Mouse (Mus musculus) ES-E14 (cell line): ENCODE results near the gene Map4k2. TPM values are rescaled to one million over a fixed set of nuclear protein-coding genes. Genes with fewer than 3 reads are reported as not detected.

Source experiments
- DNase-seq: peaks from one replicate; pipeline ENCODE4 v3.0.0-alpha.2; 2013; ENCODE audit warnings: low read depth, low spot score
- H3K27ac ChIP-seq: 2 replicates; pipeline ENCODE4 v1.5.1; 2012; ENCODE audit warnings: low read depth, mild to moderate bottlenecking, low read length, moderate library complexity, mixed read lengths; ENCODE audit not compliant: poor library complexity, insufficient read depth, severe bottlenecking
- H3K36me3 ChIP-seq: 2 replicates; pipeline ENCODE4 v1.6.1; 2012; ENCODE audit warnings: mild to moderate bottlenecking, low read length, moderate library complexity, mixed read lengths; ENCODE audit not compliant: control insufficient read depth, poor library complexity, insufficient read depth, severe bottlenecking
- H3K4me1 ChIP-seq, 2 experiments: fragments of 150-350 bp in 1 of 2; sonication (generic) in 1 of 2; 2 replicates each; pipeline ENCODE4 v1.6.1; 2012; ENCODE audit warnings: low read length in 2 of 2, mild to moderate bottlenecking in 1 of 2, mixed read lengths in 1 of 2; ENCODE audit not compliant: control insufficient read depth in 2 of 2, insufficient read depth in 2 of 2, poor library complexity in 1 of 2
- H3K4me3 ChIP-seq, 2 experiments: fragments of 150-350 bp in 1 of 2; sonication (generic) in 1 of 2; 2 replicates each; pipeline ENCODE4 v1.5.1; 2012; ENCODE audit warnings: low read length in 2 of 2, low read depth in 1 of 2, mild to moderate bottlenecking in 1 of 2, mixed read lengths in 1 of 2; ENCODE audit not compliant: insufficient read depth in 1 of 2, poor library complexity in 1 of 2, severe bottlenecking in 1 of 2
- H3K9ac ChIP-seq: 2 replicates; pipeline ENCODE4 v1.6.1; 2012; ENCODE audit warnings: low read depth, mild to moderate bottlenecking, low read length, mixed read lengths; ENCODE audit not compliant: poor library complexity, insufficient read depth, severe bottlenecking
- H3K9me3 ChIP-seq: fragments of 150-350 bp; sonication (generic); 2 replicates; pipeline ENCODE4 v1.6.1; 2012; ENCODE audit warnings: low read depth, mild to moderate bottlenecking, low read length; ENCODE audit not compliant: control insufficient read depth, insufficient read depth
- CHD2 ChIP-seq: IDR thresholded peaks from 2 replicates; pipeline ENCODE4 v1.6.1; 2014; ENCODE audit warnings: mild to moderate bottlenecking, low read depth, low read length, inconsistent platforms
- HCFC1 ChIP-seq: IDR thresholded peaks from 2 replicates; pipeline ENCODE4 v1.6.1; 2012; ENCODE audit warnings: low read length, inconsistent platforms, borderline replicate concordance; ENCODE audit not compliant: insufficient read depth
- MAFK ChIP-seq: IDR thresholded peaks from 2 replicates; pipeline ENCODE4 v1.6.1; 2014; ENCODE audit warnings: mild to moderate bottlenecking, low read depth, low read length, inconsistent platforms; ENCODE audit not compliant: insufficient read depth
- ZC3H11A ChIP-seq: IDR thresholded peaks from 2 replicates; pipeline ENCODE4 v1.6.1; 2012; ENCODE audit warnings: low read depth, mild to moderate bottlenecking, inconsistent platforms, low read length, borderline replicate concordance
- ZNF384 ChIP-seq: IDR thresholded peaks from 2 replicates; pipeline ENCODE4 v1.6.1; 2012; ENCODE audit warnings: low read depth, low read length, inconsistent platforms
- in situ Hi-C, 2 experiments: fragments of 600-800 bp; cut with MboI; formaldehyde crosslinking; loops; one replicate each; pipeline ENCODE4 v1.15.1; 2025; ENCODE audit warnings: low sequenced_read_pairs in 2 of 2, inconsistent platforms in 1 of 2; ENCODE audit not compliant: unreplicated experiment in 2 of 2
- total RNA-seq: library from RNA; depleted of rRNA; stranded (reverse); fragments of 300-350 nt; gene quantifications from 2 replicates; pipeline ENCODE4 v1.2.3, GENCODE M21; 2012

Gene Map4k2
- total RNA-seq, 1 experiment = 29.4 TPM

GRCm38 (mm10) chr19:6321786-6322621, 18.9 kb upstream of the Map4k2 start:
- H3K36me3 ChIP-seq = peaks cover 64% of the 10 kb centered on the region
- TF ChIP-seq ZC3H11A = no peak
- TF ChIP-seq CHD2 = peak; percentile 70
- TF ChIP-seq HCFC1 = no peak
- TF ChIP-seq MAFK = no peak

GRCm38 (mm10) chr19:6324751-6325150, 16.2 kb upstream of the Map4k2 start:
- Histone ChIP-seq H3K4me3 (no peak overlapping the region), H3K4me1 (peaks cover 0 to 19% of the 10 kb centered on the region in 2 experiments; a peak in 3 of 4 replicates), H3K36me3 (peaks cover 40% of the 10 kb centered on the region), H3K9me3 (no peaks in the 10 kb centered on the region), H3K27ac (no peak overlapping the region), H3K9ac (no peak overlapping the region)
- DNase-seq = no peak
- no peak for TF ChIP-seq CHD2
- TF ChIP-seq MAFK = no peak
- no peak for TF ChIP-seq HCFC1
- no peak for TF ChIP-seq ZNF384
- no peak for TF ChIP-seq ZC3H11A
- in situ Hi-C loops = no loop called here

More at GRCm38 (mm10) chr19:6321786-6322621, 18.9 kb upstream of the Map4k2 start:
- in situ Hi-C loops = no loop called here
- Histone ChIP-seq H3K9ac (0 out of 2 replicates have a peak overlapping the region, but pooled peaks have one; percentile 2), H3K4me3 (peak overlapping the region in 1 of 2 experiments; percentile 10; a peak in 1 of 4 replicates), H3K4me1 (peaks cover 0 to 19% of the 10 kb centered on the region in 2 experiments; a peak in 3 of 4 replicates), H3K9me3 (no peaks in the 10 kb centered on the region), H3K27ac (no peak overlapping the region)
- peak; percentile 75 for DNase-seq

DNA sequence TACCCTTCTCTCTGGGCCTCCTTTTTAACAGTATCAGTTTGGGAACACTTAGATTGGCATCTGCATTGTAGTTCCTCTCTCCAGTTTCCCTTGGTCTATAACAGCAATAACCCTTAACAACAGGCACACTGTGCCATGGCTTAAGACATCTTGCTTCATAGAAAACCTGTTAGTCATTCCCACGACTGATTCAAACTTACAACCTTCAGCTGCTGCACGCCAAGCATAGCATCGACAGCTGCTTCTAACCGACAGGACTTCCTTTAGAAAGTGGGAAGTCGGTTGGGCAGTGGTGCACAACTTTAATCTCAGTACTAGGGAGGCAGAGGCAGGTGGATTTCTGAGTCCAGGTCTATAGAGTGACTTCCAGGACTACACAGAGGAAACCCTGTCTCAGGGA, 9.8 kb upstream of the Map4k2 start:
- H3K4me1 ChIP-seq = peaks cover 3 to 5% of the 10 kb centered on the region in 2 experiments
- no peak overlapping the region for H3K9ac ChIP-seq
- TF ChIP-seq ZNF384 (no peak), CHD2 (no peak), HCFC1 (no peak), ZC3H11A (no peak), MAFK (no peak)
- no peaks in the 10 kb centered on the region for H3K9me3 ChIP-seq
- H3K4me3 ChIP-seq = no peak overlapping the region
- 0 out of 2 replicates have a peak, but pooled peaks cover under 1% of the 10 kb centered on the region for H3K36me3 ChIP-seq
- no peak for DNase-seq
- no peak overlapping the region for H3K27ac ChIP-seq
- in situ Hi-C loops = no loop called here

DNA sequence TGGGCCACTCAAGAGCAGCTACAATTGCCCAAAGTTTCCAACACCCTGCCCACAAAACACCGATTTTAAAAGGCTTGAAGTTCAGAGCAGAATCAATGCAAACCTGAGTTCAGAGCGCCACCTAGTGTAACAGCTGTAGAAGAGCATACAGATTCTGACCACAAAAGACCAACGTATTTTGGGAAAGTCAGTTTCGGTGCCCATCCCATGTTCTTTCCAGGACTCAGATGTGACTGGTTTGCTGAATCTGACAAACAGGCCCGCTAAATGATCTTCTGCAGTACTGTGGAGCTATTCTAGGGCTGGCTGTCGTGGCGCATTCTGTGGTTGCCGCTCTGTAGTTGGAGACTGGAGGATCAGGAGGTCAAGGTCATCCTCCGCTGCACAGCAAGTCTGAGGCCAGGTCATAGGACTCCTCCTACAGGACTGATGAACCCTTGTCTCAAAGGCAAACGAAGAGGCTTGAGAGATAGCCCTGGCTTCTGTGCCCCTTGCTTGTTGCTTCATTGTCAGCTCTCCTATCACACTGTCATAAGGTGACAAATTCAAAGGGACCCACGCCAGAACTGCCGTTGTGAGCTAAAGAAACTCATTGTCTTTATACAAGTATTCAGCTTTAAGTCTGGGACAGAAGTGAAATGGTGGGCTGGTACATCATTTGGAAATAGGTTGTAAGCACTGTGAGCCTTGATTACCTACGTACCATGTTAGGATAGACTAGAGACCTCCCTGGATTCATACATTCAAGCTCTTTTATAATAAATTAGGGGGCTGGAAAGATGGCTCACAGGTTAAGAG, 9.0 kb upstream of the Map4k2 start:
- Histone ChIP-seq H3K36me3 (peaks cover under 1% of the 10 kb centered on the region; the same call in 1 of the 2 replicates), H3K9me3 (no peaks in the 10 kb centered on the region), H3K4me3 (no peak overlapping the region), H3K27ac (no peak overlapping the region), H3K4me1 (peaks cover 5 to 9% of the 10 kb centered on the region in 2 experiments), H3K9ac (no peak overlapping the region)
- in situ Hi-C loops = no loop called here
- peak; percentile 50 for DNase-seq
- TF ChIP-seq MAFK (no peak), CHD2 (no peak), ZNF384 (no peak), ZC3H11A (peak; percentile 35; the same call in 1 of the 2 replicates), HCFC1 (no peak)
